Mouse (Mus musculus) MEL (cell line): Measurements from ENCODE around the gene Dpp9. TPM values are rescaled to one million over a fixed set of nuclear protein-coding genes. Genes with fewer than 3 reads are reported as not detected.
A peak's percentile ranks its signal among the peaks of the same experiment; 100 is the strongest.

ENCODE experiments used
- DNase-seq: peaks from one replicate; pipeline ENCODE4 v3.0.0; 2011; ENCODE audit warnings: low read depth, low spot score
- H3K27ac ChIP-seq: 2 replicates; pipeline ENCODE4 v1.5.1; 2012; ENCODE audit warnings: low read depth, mild to moderate bottlenecking, control low read depth, low read length, moderate library complexity; ENCODE audit not compliant: control insufficient read depth
- H3K27me3 ChIP-seq, 2 experiments: fragments of 150-350 bp in 1 of 2; sonication (generic) in 1 of 2; 2 replicates each; pipeline ENCODE4 v1.6.1; 2012; ENCODE audit warnings: low read length in 2 of 2, mild to moderate bottlenecking in 2 of 2, improper control_type of control experiment in 1 of 2, moderate library complexity in 1 of 2; ENCODE audit not compliant: insufficient read depth in 2 of 2, control insufficient read depth in 1 of 2
- H3K36me3 ChIP-seq, 2 experiments: 2 replicates each; pipeline ENCODE4 v1.6.1; 2012 to 2014; ENCODE audit warnings: low read length in 2 of 2, improper control_type of control experiment in 1 of 2, inconsistent platforms in 1 of 2, mild to moderate bottlenecking in 1 of 2; ENCODE audit not compliant: insufficient read depth in 2 of 2, control insufficient read depth in 1 of 2
- H3K4me1 ChIP-seq, 2 experiments: fragments of 150-350 bp in 1 of 2; sonication (generic) in 1 of 2; 2 replicates each; pipeline ENCODE4 v1.6.1; 2012; ENCODE audit warnings: low read length in 2 of 2, improper control_type of control experiment in 1 of 2, mild to moderate bottlenecking in 1 of 2; ENCODE audit not compliant: insufficient read depth in 2 of 2, control insufficient read depth in 1 of 2
- H3K4me3 ChIP-seq, 2 experiments: fragments of 150-350 bp in 1 of 2; sonication (generic) in 1 of 2; 2 replicates each; pipeline ENCODE4 v1.5.1; 2012; ENCODE audit warnings: low read depth in 2 of 2, low read length in 2 of 2, mild to moderate bottlenecking in 2 of 2, moderate library complexity in 2 of 2, control low read depth in 1 of 2, improper control_type of control experiment in 1 of 2; ENCODE audit not compliant: control insufficient read depth in 1 of 2, insufficient read depth in 1 of 2
- H3K79me2 ChIP-seq: 2 replicates; pipeline ENCODE4 v1.6.1; 2012; ENCODE audit warnings: mild to moderate bottlenecking, low read length, moderate library complexity; ENCODE audit not compliant: control insufficient read depth, poor library complexity, insufficient read depth
- H3K9ac ChIP-seq: 2 replicates; pipeline ENCODE4 v1.6.1; 2012; ENCODE audit warnings: low read depth, mild to moderate bottlenecking, control low read depth, low read length, moderate library complexity; ENCODE audit not compliant: control insufficient read depth, poor library complexity, severe bottlenecking
- H3K9me3 ChIP-seq: fragments of 150-350 bp; sonication (generic); replicated peaks from 2 replicates; pipeline ENCODE4 v1.6.1; 2012; ENCODE audit warnings: mild to moderate bottlenecking, low read length, improper control_type of control experiment, moderate library complexity; ENCODE audit not compliant: insufficient read depth
- CHD2 ChIP-seq: IDR thresholded peaks from 2 replicates; pipeline ENCODE4 v1.6.1; 2011; ENCODE audit warnings: low read length, improper control_type of control experiment
- CTCF ChIP-seq, 3 experiments: IDR thresholded peaks in 2 of 3; conservative IDR thresholded peaks in 1 of 3; 2 replicates each; pipeline ENCODE4 v1.5.1; 2011 to 2012; ENCODE audit warnings: low read length in 3 of 3, low read depth in 2 of 3, mild to moderate bottlenecking in 2 of 3, improper control_type of control experiment in 1 of 3, inconsistent platforms in 1 of 3, mixed read lengths in 1 of 3, moderate library complexity in 1 of 3; ENCODE audit not compliant: control insufficient read depth in 1 of 3, insufficient read depth in 1 of 3, poor library complexity in 1 of 3, severe bottlenecking in 1 of 3
- E2F4 ChIP-seq: IDR thresholded peaks from 2 replicates; pipeline ENCODE4 v1.6.1; 2011; ENCODE audit warnings: low read depth, low read length, improper control_type of control experiment, borderline replicate concordance
- GATA1 ChIP-seq: IDR thresholded peaks from 2 replicates; pipeline ENCODE4 v1.6.1; 2011; ENCODE audit warnings: low read depth, low read length, improper control_type of control experiment
- HCFC1 ChIP-seq: IDR thresholded peaks from 2 replicates; pipeline ENCODE4 v1.6.1; 2012; ENCODE audit warnings: low read depth, mild to moderate bottlenecking, inconsistent platforms, low read length, improper control_type of control experiment, moderate library complexity
- JUND ChIP-seq: IDR thresholded peaks from 2 replicates; pipeline ENCODE4 v1.6.1; 2011; ENCODE audit warnings: low read depth, mild to moderate bottlenecking, improper control_type of control experiment, low read length
- MAX ChIP-seq: IDR thresholded peaks from 2 replicates; pipeline ENCODE4 v1.6.1; 2011; ENCODE audit warnings: low read length, improper control_type of control experiment
- MAZ ChIP-seq: IDR thresholded peaks from 2 replicates; pipeline ENCODE4 v1.6.1; 2012; ENCODE audit warnings: low read depth, mild to moderate bottlenecking, inconsistent platforms, low read length, improper control_type of control experiment
- MEF2A ChIP-seq: IDR thresholded peaks from 2 replicates; pipeline ENCODE4 v1.6.1; 2014; ENCODE audit warnings: low read depth, mild to moderate bottlenecking, inconsistent platforms, low read length, improper control_type of control experiment; ENCODE audit not compliant: poor library complexity, insufficient replicate concordance, severe bottlenecking; ENCODE audit errors: extremely low read depth
- MXI1 ChIP-seq: IDR thresholded peaks from 2 replicates; pipeline ENCODE4 v1.6.1; 2011; ENCODE audit warnings: mild to moderate bottlenecking, low read depth, low read length, improper control_type of control experiment
- MYB ChIP-seq: IDR thresholded peaks from 2 replicates; pipeline ENCODE4 v1.6.1; 2011; ENCODE audit warnings: mild to moderate bottlenecking, low read depth, low read length, improper control_type of control experiment
- POLR2A ChIP-seq, 2 experiments: IDR thresholded peaks; 2 replicates each; pipeline ENCODE4 v1.6.1; 2011 to 2012; ENCODE audit warnings: low read length in 2 of 2, mild to moderate bottlenecking in 2 of 2, control low read depth in 1 of 2, improper control_type of control experiment in 1 of 2, low read depth in 1 of 2, moderate library complexity in 1 of 2; ENCODE audit not compliant: control insufficient read depth in 1 of 2, insufficient read depth in 1 of 2, poor library complexity in 1 of 2
- POLR2AphosphoS2 ChIP-seq: IDR thresholded peaks from 2 replicates; pipeline ENCODE4 v1.6.1; 2011; ENCODE audit warnings: low read length, improper control_type of control experiment
- UBTF ChIP-seq: IDR thresholded peaks from 2 replicates; pipeline ENCODE4 v1.6.1; 2012; ENCODE audit warnings: low read depth, mild to moderate bottlenecking, inconsistent platforms, low read length, improper control_type of control experiment, moderate library complexity, borderline replicate concordance; ENCODE audit not compliant: insufficient read depth
- ZC3H11A ChIP-seq: IDR thresholded peaks from 2 replicates; pipeline ENCODE4 v1.6.1; 2012; ENCODE audit warnings: low read depth, mild to moderate bottlenecking, inconsistent platforms, low read length, improper control_type of control experiment
- polyA plus RNA-seq, 2 experiments: library from polyadenylated mRNA; stranded (reverse) in 1 of 2; unstranded in 1 of 2; fragments of >175 nt in 1 of 2; fragments of >200 nt in 1 of 2; gene quantifications; 2 replicates each; pipeline versions ENCODE4 v1.2.1 to v1.2.4; 2012; ENCODE audit warnings: low replicate concordance in 2 of 2, low read depth in 1 of 2; ENCODE audit not compliant: insufficient read length in 2 of 2, insufficient read depth in 1 of 2, missing spikeins in 1 of 2
- total RNA-seq: library from RNA; depleted of rRNA; stranded (reverse); fragments of 300-350 nt; gene quantifications from 2 replicates; pipeline ENCODE4 v1.2.3, GENCODE M21; 2012

Gene Dpp9
- total and polyA plus RNA-seq, 3 experiments, result 36.3 to 67.2 TPM; not detected in 1

- Histone ChIP-seq H3K27me3 (no peaks in the 10 kb centered on the region), H3K4me3 (no peak overlapping the region), H3K9me3 (no peaks in the 10 kb centered on the region), H3K79me2 (no peaks in the 10 kb centered on the region), H3K36me3 (peaks cover 0 to 2% of the 10 kb centered on the region in 2 experiments; a peak in 1 of 4 replicates), H3K4me1 (no peaks in the 10 kb centered on the region), H3K27ac (no peak overlapping the region), H3K9ac (no peak overlapping the region)
- no peak for TF ChIP-seq MAZ
- no peak for DNase-seq
Measured at GRCm38 (mm10) chr17:56206276-56206884, 12.3 kb downstream of the Dpp9 start.

- Histone ChIP-seq H3K4me1 (no peaks in the 10 kb centered on the region), H3K27ac (no peak overlapping the region), H3K9ac (no peak overlapping the region), H3K36me3 (no peaks in the 10 kb centered on the region; a peak in 1 of 4 replicates), H3K4me3 (no peak overlapping the region), H3K27me3 (no peaks in the 10 kb centered on the region), H3K79me2 (no peaks in the 10 kb centered on the region), H3K9me3 (no peaks in the 10 kb centered on the region)
- no peak for DNase-seq
- peak in 2 of 3 experiments; percentile 5 to 8; a peak in 2 of 6 replicates for TF ChIP-seq CTCF (IDR thresholded peaks at IDR 0.05 in 2 of 3, conservative IDR thresholded peaks at IDR 0.05 in 1 of 3; ENCODE audit: control insufficient read depth in 1 of 3, insufficient read depth in 1 of 3, low read depth in 2 of 3, low read length in 3 of 3, poor library complexity in 1 of 3, severe bottlenecking in 1 of 3)
- no peak for TF ChIP-seq JUND
Measured at GRCm38 (mm10) chr17:56203729-56204128, 15.0 kb downstream of the Dpp9 start.

DNA sequence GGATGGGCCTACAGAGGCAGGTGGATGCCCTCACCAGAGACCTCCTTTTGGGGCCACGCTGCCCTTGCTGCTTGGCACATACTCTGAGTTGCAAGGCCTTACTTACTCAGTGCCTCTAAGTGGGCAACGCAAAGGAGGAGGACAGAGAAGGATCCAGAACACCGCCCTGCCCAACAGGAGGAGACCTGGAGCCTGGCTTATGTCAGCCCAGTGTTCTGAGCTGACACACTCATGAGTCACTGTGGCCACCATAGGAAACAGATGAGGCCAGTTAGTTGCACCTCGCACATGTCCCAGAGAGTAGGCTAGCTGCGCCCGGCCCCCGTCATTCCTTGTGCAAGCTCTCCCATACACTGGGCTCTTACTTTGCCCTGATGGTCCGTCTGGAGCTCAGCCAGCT lies 16.2 kb downstream of the Dpp9 start:
- no peaks in the 10 kb centered on the region for H3K79me2 ChIP-seq
- H3K36me3 ChIP-seq, result no peaks in the 10 kb centered on the region; a peak in 1 of 4 replicates
- H3K4me1 ChIP-seq, result no peaks in the 10 kb centered on the region
- TF ChIP-seq POLR2AphosphoS2, result no peak
- no peak for TF ChIP-seq CTCF (IDR thresholded peaks at IDR 0.05 in 2 of 3, conservative IDR thresholded peaks at IDR 0.05 in 1 of 3; ENCODE audit: control insufficient read depth in 1 of 3, insufficient read depth in 1 of 3, low read depth in 2 of 3, low read length in 3 of 3, poor library complexity in 1 of 3, severe bottlenecking in 1 of 3)
- TF ChIP-seq MEF2A, result no peak
- TF ChIP-seq E2F4, result no peak
- TF ChIP-seq UBTF, result no peak
- no peak for TF ChIP-seq MXI1
- TF ChIP-seq MAX, result no peak
- TF ChIP-seq POLR2A (IDR thresholded peaks at IDR 0.05; ENCODE audit: control insufficient read depth in 1 of 2, insufficient read depth in 1 of 2, low read depth in 1 of 2, low read length in 2 of 2, poor library complexity in 1 of 2), result no peak
- TF ChIP-seq MYB, result no peak
- TF ChIP-seq ZC3H11A, result no peak
- TF ChIP-seq JUND, result no peak
- TF ChIP-seq GATA1, result no peak
- no peak for TF ChIP-seq HCFC1
- TF ChIP-seq CHD2, result no peak
- no peaks in the 10 kb centered on the region for H3K9me3 ChIP-seq
- no peak overlapping the region for H3K9ac ChIP-seq
- no peak for DNase-seq
- H3K4me3 ChIP-seq, result no peak overlapping the region
- no peak overlapping the region for H3K27ac ChIP-seq
- no peaks in the 10 kb centered on the region for H3K27me3 ChIP-seq
